Mouse (Mus musculus): ENCODE data around the gene Fermt3.

The Fermt3 gene

GRCm38 (mm10) chr19:6972247-6972917 is 46.9 kb downstream of the Fermt3 start:
- DNase-seq (ENCODE audit: low read depth, low spot score) = no peak

DNA sequence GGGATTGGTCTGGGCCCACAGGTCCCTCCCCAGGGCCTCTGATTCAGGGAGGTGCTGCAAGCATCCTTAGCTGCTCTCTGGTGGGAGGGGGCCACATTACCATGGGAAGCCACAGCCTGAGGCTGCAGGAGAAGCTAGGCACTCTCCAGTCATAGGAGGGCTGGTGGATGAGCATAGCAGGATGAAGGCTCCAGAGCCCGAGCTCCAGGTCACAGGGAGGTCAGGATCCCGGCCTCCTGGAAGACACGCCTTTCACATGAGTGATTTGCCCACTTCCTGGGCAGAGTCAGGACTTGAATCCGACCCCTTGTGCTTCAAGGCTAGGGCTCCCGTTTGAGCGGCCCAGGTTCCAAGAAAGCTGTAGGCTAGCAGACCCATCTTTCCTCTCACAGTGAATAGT is 47.6 kb downstream of the Fermt3 start:
- DNase-seq (ENCODE audit: low read depth, low spot score) = peak; percentile 56

DNA sequence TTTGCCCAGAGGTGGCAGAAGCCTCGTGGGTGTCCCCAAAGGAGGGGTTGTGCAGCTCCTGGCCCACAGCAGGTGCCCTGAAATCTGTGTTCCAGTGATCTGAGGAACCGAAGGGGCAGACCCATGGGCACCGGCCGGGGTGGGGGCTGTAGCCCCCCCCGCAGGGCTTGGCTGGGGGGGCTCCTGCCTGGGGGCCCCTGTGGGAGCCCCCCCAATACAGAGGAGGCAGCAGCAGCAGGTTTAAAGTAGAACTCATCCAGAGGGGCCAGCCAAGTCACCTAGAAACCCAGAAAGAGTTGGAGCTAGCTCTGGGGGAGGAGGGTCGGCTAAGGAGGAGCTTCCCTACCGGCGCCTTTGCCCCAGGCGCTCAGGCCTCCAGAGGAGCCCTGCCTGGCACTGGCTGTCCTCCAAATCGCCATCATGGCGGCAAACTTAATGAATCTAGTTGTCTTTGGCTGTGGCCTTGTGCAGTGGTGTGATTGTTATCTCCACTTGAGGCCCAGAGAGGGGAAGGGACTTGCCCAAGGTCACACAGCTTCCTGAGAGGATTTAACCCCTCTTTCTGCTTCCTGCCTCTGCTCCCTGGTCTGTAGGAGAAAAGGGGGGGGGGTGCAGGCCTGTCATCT is 48.7 kb downstream of the Fermt3 start:
- DNase-seq (ENCODE audit: low read depth, low spot score) = peak; percentile 64

DNA sequence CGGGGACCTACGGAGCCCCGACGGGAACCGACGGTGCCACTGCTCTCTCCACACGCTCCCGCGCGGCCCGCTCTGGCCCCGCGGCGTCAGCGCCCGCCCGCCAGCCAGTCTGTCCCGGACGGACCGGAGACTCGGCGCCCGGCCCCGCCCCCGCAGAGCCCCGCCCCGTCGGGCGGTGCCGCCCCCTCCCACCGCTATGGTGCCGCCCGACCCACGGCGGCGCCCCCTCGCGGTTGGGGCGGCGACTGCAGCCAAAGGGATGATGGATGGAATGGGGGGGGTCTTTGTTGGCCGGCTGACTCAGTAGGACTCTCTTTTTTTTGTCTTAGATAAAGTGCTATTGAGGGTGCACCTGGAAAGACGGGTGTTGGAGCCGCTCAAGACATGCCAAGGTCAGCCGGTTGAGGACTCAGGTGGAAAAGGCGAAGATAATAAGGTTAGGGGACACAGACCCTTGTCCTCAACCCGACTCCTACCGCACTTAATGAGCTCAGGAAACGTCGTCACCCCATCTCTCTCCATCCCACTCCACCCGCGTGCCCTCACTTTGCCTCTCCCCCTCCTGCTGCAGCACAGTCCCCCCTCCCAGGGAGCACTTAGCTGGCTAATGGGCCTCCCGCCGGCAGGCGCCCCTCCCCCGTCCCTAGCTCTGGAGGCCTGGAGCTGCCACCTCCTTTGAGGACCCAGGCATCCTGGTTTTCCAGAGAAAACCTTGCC is 49.4 kb downstream of the Fermt3 start:
- peak; percentile 82 for DNase-seq (ENCODE audit: low read depth, low spot score)

DNA sequence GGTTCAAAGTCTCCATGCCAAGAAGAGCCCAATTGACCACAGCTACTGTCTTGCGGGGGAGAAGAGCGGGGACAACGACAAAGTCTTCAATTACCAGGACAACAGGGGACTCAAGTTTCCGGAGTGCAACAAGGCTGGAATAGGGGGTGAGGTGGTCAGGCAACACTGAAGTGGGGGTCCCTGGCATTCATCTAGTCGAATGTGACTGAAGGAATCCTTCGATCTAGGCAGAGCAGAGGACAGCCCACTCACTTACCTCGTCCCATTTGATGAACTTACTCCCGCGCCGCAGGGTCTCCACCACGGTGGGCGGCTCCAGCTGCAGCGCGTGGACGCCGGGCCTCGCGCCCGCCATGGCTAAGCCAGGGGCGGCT is 50.0 kb downstream of the Fermt3 start:
- DNase-seq (ENCODE audit: low read depth, low spot score) = no peak

- DNase-seq (ENCODE audit: low read depth, low spot score) = peak; percentile 53
Measured at GRCm38 (mm10) chr19:6968491-6969271, 50.6 kb downstream of the Fermt3 start.

GRCm38 (mm10) chr19:6956461-6956860 is 62.8 kb downstream of the Fermt3 start:
- DNase-seq (ENCODE audit: low read depth, low spot score) = no peak

- no peak for DNase-seq (ENCODE audit: low read depth, low spot score)
Measured at GRCm38 (mm10) chr19:6955424-6955823, 63.8 kb downstream of the Fermt3 start.

DNA sequence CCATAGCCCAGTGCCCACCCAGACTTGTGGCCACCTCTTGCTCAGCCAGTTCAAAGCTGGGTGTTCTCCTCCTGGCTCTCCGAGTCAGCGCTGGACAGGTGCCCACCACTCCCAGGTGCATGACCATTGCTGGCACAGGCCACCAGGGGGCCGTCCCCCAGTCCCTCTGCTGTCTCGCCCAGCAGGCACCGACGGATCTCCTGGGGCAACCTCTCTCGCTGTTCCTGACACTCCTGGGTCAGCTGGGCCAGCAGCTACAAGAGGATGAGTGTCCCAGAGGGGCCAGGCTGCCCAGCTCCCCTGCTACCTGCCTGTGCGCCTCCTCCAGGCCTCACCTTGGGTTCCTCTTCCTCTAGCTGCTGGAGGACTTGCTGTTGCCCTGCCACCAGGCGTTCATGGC is 65.2 kb downstream of the Fermt3 start:
- peak; percentile 29 for DNase-seq (ENCODE audit: low read depth, low spot score)

DNA sequence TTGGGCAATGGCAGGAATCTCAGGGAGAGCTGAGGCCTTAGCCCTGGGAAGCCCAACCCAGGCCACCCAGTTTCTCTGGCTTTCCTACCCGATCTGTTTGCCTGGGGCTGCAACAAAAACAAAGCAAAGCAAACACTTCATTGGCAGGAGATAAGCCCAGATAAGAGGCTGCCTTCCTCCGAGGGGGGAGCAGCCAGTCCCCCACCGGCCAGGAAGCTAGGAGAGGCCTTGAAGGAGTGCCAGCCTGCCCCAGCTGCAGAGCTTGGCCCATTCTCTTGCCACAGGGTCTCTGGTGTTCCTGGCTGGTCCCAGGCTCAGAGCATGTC is 66.6 kb downstream of the Fermt3 start:
- no peak for DNase-seq (ENCODE audit: low read depth, low spot score)

- peak; percentile 54 for DNase-seq (ENCODE audit: low read depth, low spot score)
Measured at GRCm38 (mm10) chr19:6951994-6952711, 67.1 kb downstream of the Fermt3 start.

- DNase-seq (ENCODE audit: low read depth, low spot score) = peak; percentile 94
Measured at GRCm38 (mm10) chr19:6951381-6951968, 67.8 kb downstream of the Fermt3 start.

DNA sequence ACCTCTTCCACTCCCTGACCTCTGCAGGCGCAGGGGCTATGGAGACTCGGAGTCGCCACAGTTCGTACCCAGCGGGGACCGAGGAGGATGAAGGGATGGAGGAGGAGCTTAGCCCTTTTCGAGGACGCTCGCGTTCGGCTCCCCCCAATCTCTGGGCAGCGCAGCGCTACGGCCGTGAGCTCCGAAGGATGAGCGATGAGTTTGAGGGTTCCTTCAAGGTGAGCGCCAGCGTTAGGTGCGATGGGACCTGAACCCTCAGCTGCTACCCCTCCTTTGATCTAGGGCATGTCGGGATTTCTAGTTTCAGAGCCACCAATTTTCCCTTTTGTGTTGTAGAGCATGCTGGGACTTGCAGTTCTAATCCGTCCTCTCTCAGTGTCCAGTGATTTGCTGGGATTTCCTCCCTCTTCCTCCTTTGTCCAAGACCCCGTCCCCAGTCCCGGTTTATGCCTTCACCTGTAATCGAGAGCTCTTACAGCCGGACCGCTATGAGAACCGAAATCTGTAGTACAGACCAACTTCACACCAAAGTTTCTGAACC is 68.6 kb downstream of the Fermt3 start:
- DNase-seq (ENCODE audit: low read depth, low spot score) = peak; percentile 60

GRCm38 (mm10) chr19:6949951-6950350 is 69.3 kb downstream of the Fermt3 start:
- no peak for DNase-seq (ENCODE audit: low read depth, low spot score)

DNA sequence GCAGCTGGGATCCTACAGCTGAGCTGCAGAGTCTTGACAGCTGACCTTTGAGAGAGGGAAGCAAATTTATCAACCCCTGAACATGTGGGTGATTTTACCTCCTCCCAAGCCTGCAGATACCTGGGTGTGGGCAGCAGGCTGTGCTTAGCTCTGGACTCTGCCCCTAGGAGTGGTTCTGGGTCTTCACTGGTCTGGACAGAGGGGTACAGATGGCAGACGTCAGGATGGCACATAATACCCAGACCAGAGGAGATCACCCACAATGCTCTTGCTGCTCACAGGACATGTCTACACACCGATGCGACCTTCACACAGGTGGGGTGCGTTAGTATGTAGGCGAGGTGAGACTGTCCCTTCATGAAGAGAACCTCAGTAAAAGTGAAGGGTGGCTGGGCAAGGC is 69.7 kb downstream of the Fermt3 start:
- DNase-seq (ENCODE audit: low read depth, low spot score) = no peak

Measured in ZHBTc4 (cell line).